In the genomic region with DNA sequence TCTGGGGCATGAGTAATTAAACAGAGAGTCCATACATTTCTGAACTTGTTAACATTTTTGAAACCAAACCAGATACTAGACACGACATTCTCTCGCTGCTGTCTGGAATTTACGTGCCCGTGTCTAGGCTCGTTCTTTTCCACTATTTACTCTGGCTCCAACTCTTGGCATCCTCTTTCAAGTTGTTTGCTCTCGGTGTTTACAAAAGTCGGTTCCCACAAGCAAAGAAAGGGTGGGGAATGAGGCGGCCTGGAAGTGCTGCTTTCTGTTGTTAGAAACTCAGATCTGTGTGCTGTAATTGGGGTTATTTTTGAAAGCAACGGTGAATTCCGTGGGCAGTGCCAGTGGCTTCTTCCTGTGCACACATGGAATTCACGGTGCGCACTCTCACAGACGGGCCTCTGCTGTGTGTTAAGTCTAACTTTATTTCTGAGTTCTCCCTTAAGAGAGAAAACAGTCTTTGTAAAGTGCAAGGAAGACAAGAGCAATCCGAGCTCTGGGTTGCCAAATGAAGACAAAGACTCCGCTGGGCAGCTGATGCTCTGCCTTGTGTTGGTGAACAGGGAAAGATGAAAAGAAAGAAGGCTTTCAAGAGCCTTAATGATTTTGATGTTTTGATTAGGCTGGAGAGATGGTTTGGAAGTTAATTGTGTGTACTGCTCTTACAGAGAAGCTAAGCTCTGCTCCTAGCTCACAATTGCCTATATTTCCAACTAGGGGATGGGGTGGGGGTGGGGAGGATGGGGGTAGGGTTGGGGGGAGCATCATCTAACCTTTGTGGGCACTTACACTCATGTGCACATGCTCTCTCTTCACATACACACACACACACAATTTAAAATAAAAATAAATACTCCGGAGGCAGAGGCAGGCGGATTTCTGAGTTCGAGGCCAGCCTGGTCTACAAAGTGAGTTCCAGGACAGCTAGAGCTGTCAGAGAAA, we compare ENCODE assay signal across 9 mouse cellular contexts.
A peak's percentile ranks its signal among the peaks of the same experiment; 100 is the strongest.
DNase-seq lines count a peak whose midpoint lies in the region; ATAC-seq lines count a peak whose summit lies in the region.
"Had no signal": no experiment of that assay in that cellular context is flagged by ENCODE, and none has a peak within 500 bp of the region (broad histone marks: within the 10 kb centered on the region; RNA-seq: fewer than 3 reads in every experiment).

No protein-coding gene starts in this region.

- 68% methylated on average over 18 of the region's 18 CpGs for WGBS in heart, embryonic 15.5 days

- H3K4me3 ChIP-seq in heart, embryonic 15.5 days = no peak overlapping the region

- no peak overlapping the region for H3K9ac ChIP-seq in heart, embryonic 15.5 days

- no peaks in the 10 kb centered on the region for H3K4me1 ChIP-seq in heart, embryonic 15.5 days (replicated peaks)

- no peak for ATAC-seq in heart, embryonic 15.5 days (replicated peaks; ENCODE audit: insufficient number of reproducible peaks, insufficient read depth, low FRiP score, low read depth)

- no peaks in the 10 kb centered on the region for H3K9me3 ChIP-seq in heart, embryonic 15.5 days (replicated peaks)

- intact Hi-C loops in heart, postnatal 36 days (cut with DNase I) = no loop called here

- no peak for DNase-seq in heart, postnatal 36 days
- peak; percentile 16 to 26 for DNase-seq in urinary bladder, postnatal 36 days (ENCODE audit: low spot score in 2 of 2)
- no peak for DNase-seq in urinary bladder, postnatal 25 days (ENCODE audit: low spot score)
- DNase-seq in lung, adult 18-20 months = peak; percentile 65 to 79
- no peak for DNase-seq in cerebellum, postnatal 14 days
- DNase-seq in spleen, postnatal 14 days (ENCODE audit: low spot score in 2 of 2) = no peak
- DNase-seq in spleen, postnatal 36 days (ENCODE audit: low spot score in 2 of 2) = no peak
- DNase-seq: adrenal gland, postnatal 10 days had no signal

- H3K27ac ChIP-seq in heart, embryonic 15.5 days = peak overlapping the region; percentile 39; the same call in 1 of the 2 replicates

- H3K27me3 ChIP-seq in heart, embryonic 15.5 days = no peaks in the 10 kb centered on the region

- H3K4me2 ChIP-seq in heart, embryonic 15.5 days = no peak overlapping the region

- H3K36me3 ChIP-seq in heart, embryonic 15.5 days = peaks cover 6% of the 10 kb centered on the region

Comparison
In these comparisons a context has a peak if more than half of its experiments do, and no peak if none do; other contexts are left out.
1. DNase-seq: peak in urinary bladder, postnatal 36 days (2 of 2) and lung, adult 18-20 months (2 of 2); none in heart, postnatal 36 days (0 of 2), urinary bladder, postnatal 25 days (single experiment), cerebellum, postnatal 14 days (0 of 2), spleen, postnatal 14 days (0 of 2) and spleen, postnatal 36 days (0 of 2).